Mouse (Mus musculus) forebrain, embryonic 12.5 days (tissue): Measurements from ENCODE around the gene Bcas3. TPM values are rescaled to one million over a fixed set of nuclear protein-coding genes. Genes with fewer than 3 reads are reported as not detected.
A peak's percentile ranks its signal among the peaks of the same experiment; 100 is the strongest.

Source experiments
- ATAC-seq: fragments of 200-750 bp; cut with Nextera tagmentation; 2 replicates; pipeline ENCODE4 v1.8.0; 2017; ENCODE audit warnings: moderate TSS enrichment; ENCODE audit not compliant: low FRiP score
- H3K27ac ChIP-seq: fragments of 300-500 bp; sonication (generic); 2 replicates; pipeline ENCODE4 v1.5.1; 2016; ENCODE audit warnings: mild to moderate bottlenecking
- H3K27me3 ChIP-seq: fragments of 300-500 bp; sonication (generic); 2 replicates; pipeline ENCODE4 v1.6.1; 2016; ENCODE audit warnings: mild to moderate bottlenecking
- H3K36me3 ChIP-seq: fragments of 300-500 bp; sonication (generic); replicated peaks from 2 replicates; pipeline ENCODE4 v1.6.1; 2016; ENCODE audit warnings: mild to moderate bottlenecking
- H3K4me1 ChIP-seq: fragments of 300-500 bp; sonication (generic); 2 replicates; pipeline ENCODE4 v1.6.1; 2016
- H3K4me2 ChIP-seq: fragments of 300-500 bp; sonication (generic); 2 replicates; pipeline ENCODE4 v1.6.1; 2016; ENCODE audit warnings: mild to moderate bottlenecking, moderate library complexity
- H3K4me3 ChIP-seq: fragments of 300-500 bp; sonication (generic); replicated peaks from 2 replicates; pipeline ENCODE4 v1.5.1; 2016; ENCODE audit warnings: mild to moderate bottlenecking
- H3K9ac ChIP-seq: fragments of 300-500 bp; sonication (generic); 2 replicates; pipeline ENCODE4 v1.6.1; 2016; ENCODE audit warnings: mild to moderate bottlenecking
- H3K9me3 ChIP-seq: fragments of 300-500 bp; sonication (generic); 2 replicates; pipeline ENCODE4 v1.6.1; 2016
- WGBS: fragments of 180-500 bp; shearing (Covaris S2); methylation state at CpG from one replicate; pipeline ENCODE4 v1.1.7; 2016; 5-methylcytosine and 5-hydroxymethylcytosine counted together
- polyA plus RNA-seq: library from polyadenylated mRNA; unstranded; fragments of >200 nt; fragmentation: Nextera tagmentation; extraction: Ambion mirVana; gene quantifications from 2 replicates; pipeline ENCODE4 v1.2.1, GENCODE M21; 2016

The Bcas3 gene
- polyA plus RNA-seq, 1 experiment from 2014 or later, result 19.1 TPM

DNA sequence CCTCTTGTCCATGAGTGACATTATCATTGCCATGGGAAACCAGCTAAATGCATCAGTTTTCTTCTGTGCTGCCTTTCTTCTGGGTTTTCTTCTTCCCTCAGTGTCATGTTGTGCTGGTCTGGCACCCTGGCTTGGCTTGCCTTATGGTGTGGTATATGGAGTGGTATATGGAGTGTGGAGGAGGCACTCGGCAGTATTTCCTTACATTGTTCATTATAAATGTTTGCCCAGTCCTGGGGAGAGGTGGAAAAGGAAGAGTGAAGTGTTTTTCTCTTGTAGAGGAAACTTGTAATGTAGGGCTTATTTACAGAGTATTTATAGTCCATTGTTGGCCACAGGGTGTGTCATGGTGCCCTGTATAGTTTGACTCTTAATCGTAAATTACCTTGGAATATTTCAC is 212.1 kb downstream of the Bcas3 start:
- no peak overlapping the region for H3K9ac ChIP-seq
- no peak for ATAC-seq
- H3K4me2 ChIP-seq, result no peak overlapping the region
- H3K36me3 ChIP-seq, result no peaks in the 10 kb centered on the region
- H3K4me3 ChIP-seq, result no peak overlapping the region
- no peak overlapping the region for H3K27ac ChIP-seq
- H3K27me3 ChIP-seq, result 0 out of 2 replicates have a peak, but pooled peaks cover 6% of the 10 kb centered on the region
- H3K4me1 ChIP-seq, result peaks cover 6% of the 10 kb centered on the region; the same call in 1 of the 2 replicates
- no peaks in the 10 kb centered on the region for H3K9me3 ChIP-seq
- 77% methylated on average over 2 of the region's 2 CpGs for WGBS

DNA sequence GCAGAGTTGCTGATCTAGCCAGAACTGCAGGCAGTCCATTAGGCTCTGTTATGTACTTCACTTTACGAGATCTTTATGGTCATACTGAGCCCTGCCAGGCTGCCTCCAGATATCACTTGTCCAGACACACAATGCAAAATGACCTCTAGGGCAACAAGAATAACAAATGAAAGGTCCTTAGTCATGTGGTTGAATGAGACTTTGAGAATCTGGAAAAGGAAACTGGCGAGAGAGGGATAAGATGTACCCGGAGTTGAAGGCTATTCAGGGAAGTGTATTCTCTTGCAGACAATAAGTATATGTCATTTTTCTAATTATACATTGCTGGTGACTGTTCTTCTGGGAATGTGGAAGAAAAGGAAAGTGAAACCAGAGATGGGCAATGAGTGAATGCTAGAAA is 218.1 kb downstream of the Bcas3 start:
- Histone ChIP-seq H3K27me3 (0 out of 2 replicates have a peak, but pooled peaks cover 6% of the 10 kb centered on the region), H3K36me3 (no peaks in the 10 kb centered on the region), H3K9me3 (no peaks in the 10 kb centered on the region), H3K27ac (no peak overlapping the region), H3K9ac (no peak overlapping the region), H3K4me3 (no peak overlapping the region), H3K4me1 (peaks cover 33% of the 10 kb centered on the region), H3K4me2 (no peak overlapping the region)
- 29% methylated on average over 3 of the region's 3 CpGs for WGBS
- ATAC-seq, result no peak

DNA sequence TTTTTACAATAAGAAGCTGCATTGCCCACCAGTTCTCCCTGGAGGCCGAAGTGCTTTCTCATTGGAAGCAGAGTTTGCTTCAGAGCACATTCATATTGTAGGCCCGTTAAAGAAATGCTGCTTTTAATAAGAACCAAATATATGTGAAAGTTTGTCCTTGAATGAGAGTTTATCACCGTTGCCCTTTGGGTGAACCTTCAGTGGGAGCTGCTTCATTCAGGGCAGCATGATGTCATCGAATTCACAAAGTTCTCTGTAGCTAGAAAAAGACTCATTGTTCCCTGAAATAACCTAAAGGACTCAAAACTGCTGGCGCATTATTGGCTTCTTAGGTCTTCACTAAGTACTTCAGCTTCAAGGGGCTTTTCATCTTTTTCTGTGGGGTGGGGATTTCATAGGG is 219.0 kb downstream of the Bcas3 start:
- Histone ChIP-seq H3K36me3 (no peaks in the 10 kb centered on the region), H3K4me1 (peaks cover 27% of the 10 kb centered on the region), H3K27me3 (0 out of 2 replicates have a peak, but pooled peaks cover 6% of the 10 kb centered on the region), H3K9me3 (no peaks in the 10 kb centered on the region), H3K4me3 (no peak overlapping the region), H3K4me2 (peak overlapping the region; percentile 8; the same call in 1 of the 2 replicates), H3K9ac (no peak overlapping the region), H3K27ac (no peak overlapping the region)
- no peak for ATAC-seq
- 10% methylated on average over 5 of the region's 5 CpGs for WGBS

DNA sequence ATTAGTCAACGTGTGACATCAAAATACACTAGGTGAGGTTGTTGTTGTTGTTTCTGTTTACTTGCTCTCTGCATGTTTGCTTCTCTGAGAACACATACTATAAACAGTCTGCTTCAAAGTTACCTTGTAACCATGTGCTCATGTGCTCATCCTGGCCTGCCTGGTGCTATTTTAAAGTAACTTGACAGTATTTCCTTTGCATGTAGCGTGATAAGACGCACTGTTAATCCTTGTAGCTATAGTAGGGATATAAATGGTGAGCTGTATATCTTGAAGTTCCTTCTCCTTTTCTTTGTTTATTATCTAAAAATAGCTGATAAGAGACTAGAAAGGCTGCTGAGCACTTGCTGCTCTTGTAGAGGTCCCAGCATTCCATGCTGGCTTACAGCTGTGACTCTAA is 219.6 kb downstream of the Bcas3 start:
- 0 out of 2 replicates have a peak, but pooled peaks cover 4% of the 10 kb centered on the region for H3K27me3 ChIP-seq
- peaks cover 30% of the 10 kb centered on the region for H3K4me1 ChIP-seq
- H3K9ac ChIP-seq, result no peak overlapping the region
- 70% methylated on average over 3 of the region's 3 CpGs for WGBS
- no peak overlapping the region for H3K4me2 ChIP-seq
- H3K4me3 ChIP-seq, result no peak overlapping the region
- no peak for ATAC-seq
- no peak overlapping the region for H3K27ac ChIP-seq
- H3K9me3 ChIP-seq, result no peaks in the 10 kb centered on the region
- no peaks in the 10 kb centered on the region for H3K36me3 ChIP-seq

DNA sequence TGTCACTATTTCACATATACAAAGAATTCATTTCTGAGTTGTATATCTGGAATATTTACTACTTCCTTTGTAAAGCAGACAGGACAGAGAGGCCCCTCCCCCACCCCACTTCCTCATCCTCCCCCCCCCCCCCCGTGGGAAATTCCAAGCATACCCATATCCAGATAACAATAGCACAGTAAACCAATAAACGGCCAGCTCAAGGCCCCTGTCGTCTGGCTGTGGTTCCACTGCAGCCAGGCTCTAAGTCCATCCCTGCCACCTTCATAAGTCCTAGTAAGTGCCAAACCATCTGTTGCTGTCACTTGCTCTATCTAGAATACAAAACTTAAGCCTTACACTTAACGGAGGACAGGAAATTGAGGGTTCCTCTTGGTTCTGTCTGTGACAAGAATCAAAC is 221.5 kb downstream of the Bcas3 start:
- Histone ChIP-seq H3K4me1 (peaks cover 39% of the 10 kb centered on the region), H3K4me3 (no peak overlapping the region), H3K9ac (no peak overlapping the region), H3K36me3 (no peaks in the 10 kb centered on the region), H3K9me3 (no peaks in the 10 kb centered on the region), H3K4me2 (no peak overlapping the region), H3K27me3 (no peaks in the 10 kb centered on the region), H3K27ac (no peak overlapping the region)
- ATAC-seq, result no peak
- 19% methylated on average over 4 of the region's 4 CpGs for WGBS

DNA sequence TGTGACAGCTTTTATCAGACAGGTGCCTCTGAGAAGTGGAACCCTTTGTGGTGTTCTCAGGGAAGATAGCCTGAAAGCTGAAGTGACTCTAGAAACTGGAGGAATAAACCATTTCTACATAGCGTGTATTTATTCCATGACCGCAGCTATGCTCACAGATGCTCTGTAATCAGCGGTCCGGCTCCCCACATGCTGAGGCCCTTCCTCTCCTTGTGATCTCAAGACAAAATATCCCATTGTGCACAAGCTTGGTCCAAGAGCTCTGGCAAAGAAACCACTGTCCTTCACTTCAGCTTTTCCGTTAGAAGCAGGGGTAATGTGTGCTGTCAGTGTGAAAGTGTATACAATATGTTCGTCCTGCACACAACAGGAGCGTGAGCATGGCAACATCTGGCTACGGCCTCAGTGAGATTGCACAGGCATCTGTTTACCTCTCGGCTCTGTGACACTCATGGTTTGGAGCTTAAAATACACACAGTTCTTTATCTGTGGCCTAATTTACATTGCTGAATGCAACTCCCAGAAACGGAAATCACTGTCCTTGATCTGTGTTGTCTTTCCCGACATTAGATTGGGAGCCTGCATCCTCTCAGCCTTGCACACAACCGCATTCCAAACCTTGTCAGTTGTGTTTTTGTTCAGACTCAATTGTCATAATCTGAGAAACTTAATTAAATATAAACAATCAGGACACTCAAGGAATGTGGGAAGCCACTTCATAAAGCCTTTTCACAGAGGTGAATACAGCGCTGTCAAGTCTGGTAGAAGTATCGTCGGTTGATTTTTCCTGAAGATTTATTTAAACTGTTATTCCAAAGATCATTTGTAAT is 225.1 kb downstream of the Bcas3 start:
- no peak for ATAC-seq
- H3K27ac ChIP-seq, result peak overlapping the region; percentile 0; the same call in 1 of the 2 replicates
- H3K4me1 ChIP-seq, result peaks cover 16% of the 10 kb centered on the region
- H3K27me3 ChIP-seq, result no peaks in the 10 kb centered on the region
- no peaks in the 10 kb centered on the region for H3K9me3 ChIP-seq
- no peak overlapping the region for H3K4me3 ChIP-seq
- H3K4me2 ChIP-seq, result no peak overlapping the region
- 45% methylated on average over 15 of the region's 15 CpGs for WGBS
- no peaks in the 10 kb centered on the region for H3K36me3 ChIP-seq
- no peak overlapping the region for H3K9ac ChIP-seq

DNA sequence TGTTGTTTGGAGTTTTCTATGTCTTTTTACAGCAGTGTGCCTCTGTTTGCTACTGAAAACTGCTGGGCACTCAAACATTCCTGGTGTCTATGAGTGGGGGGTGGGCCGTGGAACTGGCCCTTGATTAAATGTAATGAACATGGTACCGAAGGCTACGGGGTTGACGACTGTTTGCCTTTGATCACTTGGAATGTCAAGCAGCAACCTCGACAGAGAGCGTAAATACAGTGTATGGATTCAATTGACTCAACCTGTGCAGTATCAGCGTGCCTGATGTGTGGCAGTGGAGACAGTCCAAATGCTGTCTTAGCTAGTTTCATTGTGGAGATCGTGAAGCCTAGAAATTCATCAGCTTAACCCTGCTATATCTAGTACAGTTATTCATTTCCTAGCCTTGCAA is 231.1 kb downstream of the Bcas3 start:
- Histone ChIP-seq H3K27ac (no peak overlapping the region), H3K4me2 (no peak overlapping the region), H3K9me3 (no peaks in the 10 kb centered on the region), H3K36me3 (no peaks in the 10 kb centered on the region), H3K4me1 (no peaks in the 10 kb centered on the region), H3K9ac (no peak overlapping the region), H3K4me3 (no peak overlapping the region), H3K27me3 (no peaks in the 10 kb centered on the region)
- ATAC-seq, result no peak
- WGBS, result 67% methylated on average over 8 of the region's 8 CpGs

DNA sequence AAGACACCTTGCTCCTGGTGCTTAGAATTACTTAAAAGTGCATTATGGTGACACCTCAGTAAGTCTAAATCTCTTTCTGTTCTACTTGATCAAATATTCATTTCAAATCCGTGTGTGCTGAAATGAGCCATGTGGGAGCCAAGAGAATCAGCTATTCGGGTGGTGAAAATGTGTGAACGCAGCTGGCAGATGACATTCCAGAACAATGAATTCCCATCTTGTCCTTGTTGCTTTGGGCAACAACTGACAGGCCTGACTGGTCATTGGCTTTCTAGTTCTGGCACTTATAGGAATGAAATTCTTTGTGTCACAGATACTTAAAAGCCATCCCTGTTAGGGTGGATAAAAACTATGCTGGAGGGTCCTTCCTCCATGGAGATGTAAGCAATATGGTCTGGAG is 240.7 kb downstream of the Bcas3 start:
- Histone ChIP-seq H3K27me3 (no peaks in the 10 kb centered on the region), H3K36me3 (no peaks in the 10 kb centered on the region), H3K27ac (no peak overlapping the region), H3K9ac (no peak overlapping the region), H3K4me3 (no peak overlapping the region), H3K4me2 (no peak overlapping the region), H3K9me3 (no peaks in the 10 kb centered on the region), H3K4me1 (no peaks in the 10 kb centered on the region)
- WGBS, result 85% methylated on average over 3 of the region's 3 CpGs
- ATAC-seq, result no peak

DNA sequence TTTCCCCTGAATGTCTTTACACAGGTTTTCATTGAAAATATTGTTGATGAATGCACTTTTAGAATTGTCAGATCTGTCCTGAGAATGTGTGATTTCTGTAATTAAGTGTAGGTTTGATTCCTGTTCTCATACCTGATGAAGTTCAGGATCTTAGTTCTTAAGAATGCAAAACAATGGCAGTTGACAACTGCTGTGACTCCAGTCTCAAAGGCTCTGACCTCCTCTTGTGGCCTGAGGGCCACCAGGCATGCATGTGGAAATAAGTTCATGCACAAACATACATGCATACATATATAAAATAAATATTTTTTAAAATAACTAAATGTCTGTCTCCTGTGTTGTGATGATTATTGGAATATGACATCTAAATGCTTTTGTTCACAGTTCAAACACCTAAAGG is 246.3 kb downstream of the Bcas3 start:
- Histone ChIP-seq H3K9me3 (no peaks in the 10 kb centered on the region), H3K4me2 (no peak overlapping the region), H3K27me3 (no peaks in the 10 kb centered on the region), H3K27ac (no peak overlapping the region), H3K4me1 (no peaks in the 10 kb centered on the region), H3K36me3 (no peaks in the 10 kb centered on the region), H3K4me3 (no peak overlapping the region), H3K9ac (no peak overlapping the region)
- ATAC-seq, result no peak

DNA sequence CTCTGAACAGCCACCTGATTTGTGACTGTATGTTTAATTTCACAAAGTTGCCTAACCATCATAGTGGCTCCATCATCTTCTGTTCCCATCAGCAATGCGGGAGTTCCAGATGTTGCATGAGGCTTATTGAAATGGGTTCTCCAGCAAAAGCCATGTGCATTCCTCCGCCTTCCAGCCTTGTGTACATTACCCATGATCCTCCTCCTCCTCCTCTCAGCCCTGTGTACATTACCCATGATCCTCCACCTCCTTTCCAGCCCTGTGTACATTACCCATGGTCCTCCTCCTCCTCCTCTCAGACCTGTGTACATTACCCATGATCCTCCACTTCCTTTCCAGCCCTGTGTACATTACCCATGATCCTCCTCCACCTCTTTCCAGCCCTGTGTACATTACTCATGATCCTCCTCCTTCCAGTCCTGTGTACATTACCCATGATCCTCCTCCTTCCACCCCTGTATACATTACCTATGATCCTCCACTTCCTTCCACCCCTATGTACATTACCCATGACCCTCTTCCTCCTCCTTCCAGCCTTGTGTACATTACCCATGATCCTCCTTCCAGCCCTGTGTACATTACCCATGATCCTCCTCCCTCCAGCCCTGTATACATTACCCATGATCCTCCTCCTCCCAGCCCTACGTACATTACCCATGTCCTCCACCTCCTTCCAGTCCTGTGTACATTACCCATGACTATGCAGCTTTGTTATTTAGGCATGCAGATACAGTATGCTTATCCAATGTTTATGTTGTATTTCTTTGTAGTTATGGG is 250.8 kb downstream of the Bcas3 start:
- no peak for ATAC-seq
- no peaks in the 10 kb centered on the region for H3K9me3 ChIP-seq
- H3K27ac ChIP-seq, result no peak overlapping the region
- no peaks in the 10 kb centered on the region for H3K36me3 ChIP-seq
- no peak overlapping the region for H3K4me3 ChIP-seq
- H3K9ac ChIP-seq, result no peak overlapping the region
- H3K4me1 ChIP-seq, result no peaks in the 10 kb centered on the region
- no peaks in the 10 kb centered on the region for H3K27me3 ChIP-seq
- WGBS, result 95% methylated on average over 3 of the region's 3 CpGs
- no peak overlapping the region for H3K4me2 ChIP-seq

DNA sequence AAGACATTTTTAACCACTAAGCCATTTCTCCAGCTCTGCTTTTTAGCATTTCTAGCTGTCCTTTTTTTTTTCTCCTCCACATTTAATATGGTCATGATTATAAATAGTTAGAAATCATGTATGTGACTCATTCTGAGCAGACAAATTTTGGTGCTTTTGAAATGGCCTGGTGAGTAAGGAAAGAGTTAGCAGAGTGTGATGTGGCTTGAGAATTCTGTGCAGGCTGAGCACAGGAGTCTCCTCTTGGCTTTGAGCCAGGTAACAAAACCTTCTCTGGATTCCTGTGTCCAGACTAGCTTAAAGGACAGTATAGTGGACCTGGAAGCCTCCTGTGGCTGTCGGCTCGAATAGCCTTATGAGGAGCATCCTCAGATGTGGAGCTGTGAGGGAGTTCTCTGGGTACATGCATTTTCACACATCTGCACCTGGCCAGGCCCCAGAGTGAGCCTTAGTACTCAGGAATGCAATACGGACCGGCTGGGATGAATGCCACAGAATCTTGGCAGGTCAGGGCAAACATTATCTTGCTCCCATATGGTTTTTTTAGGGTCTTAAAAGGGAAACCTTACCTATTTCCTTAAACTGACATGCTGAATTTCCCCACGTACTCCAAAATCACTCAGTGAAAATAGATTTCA is 256.5 kb downstream of the Bcas3 start:
- Histone ChIP-seq H3K9me3 (no peaks in the 10 kb centered on the region), H3K36me3 (no peaks in the 10 kb centered on the region), H3K4me2 (no peak overlapping the region), H3K4me1 (no peaks in the 10 kb centered on the region), H3K27ac (no peak overlapping the region), H3K27me3 (peaks cover 3% of the 10 kb centered on the region; the same call in 1 of the 2 replicates), H3K9ac (no peak overlapping the region), H3K4me3 (no peak overlapping the region)
- 81% methylated on average over 5 of the region's 5 CpGs for WGBS
- no peak for ATAC-seq

DNA sequence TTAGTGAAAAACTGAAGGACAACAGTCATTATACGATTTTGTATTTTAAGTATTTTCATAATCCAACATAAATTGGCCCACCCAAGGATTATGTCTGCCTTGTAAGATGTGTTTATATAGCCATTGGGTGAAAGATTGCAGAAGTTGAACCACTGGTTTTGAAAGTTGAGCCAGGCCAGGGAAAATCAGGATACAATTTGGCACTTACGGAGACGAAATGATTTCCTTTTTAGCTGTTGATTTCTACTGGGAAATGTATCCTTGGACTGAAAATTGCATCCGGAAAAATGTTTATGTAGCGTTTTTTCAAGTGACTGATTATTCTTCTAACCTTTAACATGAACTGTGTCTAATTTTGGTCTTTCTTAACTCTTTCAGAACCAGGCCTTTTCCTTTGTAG is 260.1 kb downstream of the Bcas3 start:
- Histone ChIP-seq H3K36me3 (no peaks in the 10 kb centered on the region), H3K27ac (no peak overlapping the region), H3K4me1 (peaks cover 6% of the 10 kb centered on the region; the same call in 1 of the 2 replicates), H3K27me3 (peaks cover 3% of the 10 kb centered on the region; the same call in 1 of the 2 replicates), H3K9me3 (no peaks in the 10 kb centered on the region), H3K4me2 (no peak overlapping the region), H3K4me3 (no peak overlapping the region), H3K9ac (no peak overlapping the region)
- ATAC-seq, result no peak
- WGBS, result 87% methylated on average over 5 of the region's 5 CpGs
